Mouse (Mus musculus) heart, postnatal 14 days (tissue): ENCODE results near the gene A630089N07Rik. TPM values are rescaled to one million over a fixed set of nuclear protein-coding genes. Genes with fewer than 3 reads are reported as not detected.

Source experiments
- DNase-seq, 2 experiments: peaks; one replicate each; pipeline ENCODE4 v3.0.0; 2021 to 2022
- intact Hi-C: fragments of 180-260 bp; cut with DNase I; formaldehyde crosslinking; loops from one replicate; pipeline ENCODE4 v1.15.1; 2025
- total RNA-seq, 2 experiments: library from RNA; stranded (reverse); gene quantifications; 2 replicates each; pipeline ENCODE4 v1.2.3; 2021

Gene A630089N07Rik
- total RNA-seq, 2 experiments from 2014 or later, result 3.3 to 3.7 TPM

- intact Hi-C loops, result no loop called here
Measured at GRCm38 (mm10) chr16:97977277-97977676, 105.0 kb downstream of the A630089N07Rik start.

DNA sequence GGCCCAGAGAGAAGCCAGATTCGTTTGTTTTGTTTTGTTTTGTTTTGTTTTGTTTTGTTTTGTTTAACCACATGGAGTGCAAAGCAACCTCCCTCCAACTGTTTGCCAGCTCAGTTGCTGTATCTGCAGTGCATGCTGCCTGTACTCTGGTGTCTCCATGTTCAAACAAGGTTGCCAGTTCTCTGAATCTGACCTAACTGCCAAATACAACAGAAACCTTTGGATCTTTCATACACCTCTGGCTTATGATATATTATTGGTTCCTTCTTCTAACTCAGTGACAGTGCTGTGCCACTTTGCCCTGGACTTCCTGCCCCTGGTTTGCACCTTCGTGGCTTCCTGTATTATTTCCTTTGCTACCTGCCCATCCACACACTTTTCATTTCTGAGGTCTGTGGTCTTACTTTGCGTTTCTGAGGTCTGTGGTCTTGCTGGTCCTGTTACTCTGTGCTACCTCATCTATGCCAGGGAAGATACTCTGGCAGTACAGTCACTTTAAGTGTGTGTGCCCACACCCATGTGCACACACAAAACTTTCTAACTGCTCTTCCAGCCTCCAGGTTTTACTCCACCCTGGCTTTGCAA is 118.2 kb downstream of the A630089N07Rik start:
- intact Hi-C loops, result loop anchor here (2.0 kb wide), 2 partner anchors 33 to 113 kb away; partner anchors contain the start of genes B230307C23Rik and Prdm15
- no peak for DNase-seq

More at GRCm38 (mm10) chr16:97977277-97977676, 105.0 kb downstream of the A630089N07Rik start:
- DNase-seq, result no peak

- intact Hi-C loops, result loop anchor here (2.0 kb wide), 2 partner anchors 34 to 112 kb away; partner anchors contain the start of genes B230307C23Rik and Prdm15
- peak; percentile 97 to 98 for DNase-seq
Measured at GRCm38 (mm10) chr16:97962151-97962948, 119.9 kb downstream of the A630089N07Rik start, which contains the start of the genes C2cd2 and Zbtb21. Gene C2cd2 (minus strand): TSS chr16:97962598. Gene Zbtb21 (minus strand): TSS chr16:97962622.

DNA sequence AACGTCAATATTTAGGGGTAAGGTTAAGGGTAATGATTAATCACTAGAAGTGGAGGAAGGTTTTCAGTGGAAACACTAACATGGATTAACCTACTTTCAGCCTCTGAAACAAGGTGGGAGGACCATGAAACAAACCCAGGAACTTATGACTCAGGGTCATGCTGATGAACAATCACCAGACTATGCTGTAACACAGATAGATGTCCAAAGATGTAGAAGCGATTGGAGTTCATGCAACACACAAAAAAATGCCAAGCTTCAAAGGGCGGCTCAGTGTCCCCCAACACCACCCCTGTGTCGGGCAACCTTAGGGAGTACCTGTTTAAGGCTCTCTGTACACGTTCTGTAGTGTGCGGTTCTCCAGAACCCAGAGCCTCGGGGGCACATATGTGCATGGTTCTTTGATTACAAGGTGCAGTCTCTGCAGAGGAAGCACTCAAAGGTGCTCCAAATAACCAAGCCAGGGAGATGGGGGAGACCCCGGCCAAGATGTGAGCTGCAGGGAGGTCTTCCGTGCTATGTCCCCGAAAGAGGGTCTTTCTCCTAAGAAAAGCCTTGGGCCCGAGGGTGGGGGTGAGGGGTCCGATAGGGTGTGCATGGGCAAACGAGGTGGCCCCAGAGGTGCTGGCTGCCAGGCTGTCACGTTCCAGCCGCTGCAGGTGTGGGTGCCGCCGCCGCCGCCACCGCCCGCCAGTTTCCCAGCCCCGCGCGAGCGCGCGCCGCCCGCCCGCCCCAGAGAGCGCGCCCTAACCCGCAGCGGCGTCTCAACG is 120.7 kb downstream of the A630089N07Rik start:
- intact Hi-C loops, result loop anchor here (2.0 kb wide), 3 partner anchors 35 to 111 kb away; partner anchors contain the start of genes B230307C23Rik and Prdm15
- DNase-seq, result no peak

GRCm38 (mm10) chr16:97960348-97960747 is 121.9 kb downstream of the A630089N07Rik start:
- intact Hi-C loops, result loop anchor here (2.0 kb wide), 1 partner anchor 38 kb away; no protein-coding TSS in a partner anchor

GRCm38 (mm10) chr16:97958401-97958973 is 123.8 kb downstream of the A630089N07Rik start:
- no peak for DNase-seq
- intact Hi-C loops, result no loop called here

More at GRCm38 (mm10) chr16:97960348-97960747, 121.9 kb downstream of the A630089N07Rik start:
- no peak for DNase-seq

GRCm38 (mm10) chr16:97957626-97958025 is 124.6 kb downstream of the A630089N07Rik start:
- peak in 1 of 2 experiments; percentile 58 for DNase-seq

GRCm38 (mm10) chr16:97956011-97956410 is 126.2 kb downstream of the A630089N07Rik start:
- no peak for DNase-seq
- intact Hi-C loops, result no loop called here

More at GRCm38 (mm10) chr16:97957626-97958025, 124.6 kb downstream of the A630089N07Rik start:
- intact Hi-C loops, result no loop called here

DNA sequence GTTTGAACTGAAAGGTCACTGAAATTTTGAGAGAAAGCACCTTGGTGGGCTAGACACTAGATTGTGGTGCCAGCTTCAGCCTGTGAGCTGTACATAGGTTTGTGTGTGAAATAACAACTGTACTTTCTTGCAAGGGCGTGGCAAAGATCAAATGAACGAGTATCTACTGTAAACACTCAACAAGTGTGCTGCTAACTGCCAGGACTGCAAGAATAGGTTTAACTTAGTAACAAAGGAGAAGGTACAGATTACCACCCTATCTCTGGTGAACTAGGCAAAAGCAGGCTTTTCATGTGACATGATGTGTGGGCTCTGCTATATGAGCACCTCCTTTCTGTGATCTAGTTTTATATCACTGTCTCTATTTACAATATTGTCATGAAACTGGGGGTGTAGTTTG is 128.9 kb downstream of the A630089N07Rik start:
- intact Hi-C loops, result no loop called here
- no peak for DNase-seq

DNA sequence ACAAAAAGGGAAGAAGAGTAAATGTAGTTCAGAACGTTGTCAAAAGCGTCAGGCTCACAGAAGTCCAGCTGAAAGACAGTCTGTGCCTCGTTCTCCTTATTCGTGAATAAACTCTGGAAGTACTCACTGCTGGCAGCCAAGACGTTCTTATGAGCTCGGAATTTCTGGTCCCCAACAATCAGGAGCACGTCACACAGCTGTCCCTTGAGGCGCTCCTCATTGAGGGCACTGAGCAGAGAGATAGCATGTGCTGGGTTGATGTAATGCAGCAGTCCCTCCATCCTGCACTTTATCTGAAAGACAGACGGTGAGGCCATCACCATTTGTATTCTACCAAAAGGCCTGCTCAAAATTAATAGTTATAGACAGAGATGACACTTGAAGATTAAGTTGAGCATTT is 129.4 kb downstream of the A630089N07Rik start:
- intact Hi-C loops, result no loop called here
- no peak for DNase-seq

- no peak for DNase-seq
- intact Hi-C loops, result no loop called here
Measured at GRCm38 (mm10) chr16:97952371-97952770, 129.9 kb downstream of the A630089N07Rik start.

Other genes starting within 250 kb of the A630089N07Rik start
- 1 to 10 TPM; 5.7 to 7.6 TPM for gene Prdm15, start 230.6 kb downstream of the A630089N07Rik start, total RNA-seq
- 10 to 100 TPM; 25.1 to 27.3 TPM for gene C2cd2, start 119.9 kb downstream of the A630089N07Rik start, total RNA-seq
- gene Zbtb21, start 119.8 kb downstream of the A630089N07Rik start, total RNA-seq, result 10 to 100 TPM; 10.1 to 13.5 TPM
- gene B230307C23Rik, start 85.1 kb downstream of the A630089N07Rik start, total RNA-seq, result 1 to 10 TPM; 4.3 to 5.2 TPM